ENCODE assay signal across 20 mouse cellular contexts in genomic region chr11:45831476-45832143, GRCm38 (mm10). TPM values are rescaled to one million over a fixed set of nuclear protein-coding genes. Genes with fewer than 3 reads are reported as not detected.
DNase-seq lines count a peak whose midpoint lies in the region; ATAC-seq lines count a peak whose summit lies in the region.
"Had no signal": no experiment of that assay in that cellular context is flagged by ENCODE, and none has a peak within 500 bp of the region (broad histone marks: within the 10 kb centered on the region; RNA-seq: fewer than 3 reads in every experiment).

No protein-coding gene starts in this region.

- H3K4me1 ChIP-seq in heart, embryonic 12.5 days (replicated peaks), result peaks cover 39% of the 10 kb centered on the region
- H3K4me1 ChIP-seq in limb, embryonic 13.5 days, result peaks cover 37% of the 10 kb centered on the region
- H3K4me1 ChIP-seq in limb, embryonic 10.5 days, result peaks cover 16% of the 10 kb centered on the region
- H3K4me1 ChIP-seq in embryonic facial prominence, embryonic 15.5 days, result peaks cover 18% of the 10 kb centered on the region
- H3K4me1 ChIP-seq: hindbrain, embryonic 15.5 days had no signal

- DNase-seq in heart, adult 18-20 months, result no peak
- DNase-seq in limb, embryonic 10.5 days (ENCODE audit: low spot score), result no peak
- peak; percentile 66 for DNase-seq in skeletal muscle tissue, adult 2 months (ENCODE audit: low read depth, low spot score)
- DNase-seq in right cerebral cortex, postnatal 4 days, result no peak
- no peak for DNase-seq in neural tube, embryonic 10.5 days (ENCODE audit: extremely low spot score, low spot score)
- DNase-seq: adrenal gland, adult 8-10 months; cerebellum, adult 9-10 months; kidney, adult 9 months; kidney, postnatal 25 days; midbrain, embryonic 14.5 days; spleen, adult 18-20 months; thymus, adult 2 months had no signal

- H3K27ac ChIP-seq in heart, embryonic 12.5 days (ENCODE audit: poor library complexity, severe bottlenecking), result peak overlapping the region; percentile 67; the same call in 1 of the 2 replicates
- H3K27ac ChIP-seq in limb, embryonic 13.5 days, result peak overlapping the region; percentile 76; the same call in 1 of the 2 replicates
- H3K27ac ChIP-seq in limb, embryonic 10.5 days, result no peak overlapping the region
- H3K27ac ChIP-seq in embryonic facial prominence, embryonic 15.5 days (replicated peaks), result peak overlapping the region; percentile 83
- H3K27ac ChIP-seq: forebrain, embryonic 10.5 days; hindbrain, embryonic 15.5 days; liver, embryonic 12.5 days had no signal

- H3K9me3 ChIP-seq in heart, embryonic 12.5 days (replicated peaks), result no peaks in the 10 kb centered on the region
- no peaks in the 10 kb centered on the region for H3K9me3 ChIP-seq in limb, embryonic 13.5 days
- H3K9me3 ChIP-seq in limb, embryonic 10.5 days (replicated peaks), result no peaks in the 10 kb centered on the region
- no peaks in the 10 kb centered on the region for H3K9me3 ChIP-seq in embryonic facial prominence, embryonic 15.5 days (replicated peaks)
- H3K9me3 ChIP-seq: hindbrain, embryonic 15.5 days; liver, embryonic 12.5 days had no signal

- H3K27me3 ChIP-seq in heart, embryonic 12.5 days (replicated peaks), result no peaks in the 10 kb centered on the region
- 0 out of 2 replicates have a peak, but pooled peaks cover 3% of the 10 kb centered on the region for H3K27me3 ChIP-seq in limb, embryonic 13.5 days
- no peaks in the 10 kb centered on the region for H3K27me3 ChIP-seq in limb, embryonic 10.5 days (ENCODE audit: low read depth, poor library complexity, severe bottlenecking)
- no peaks in the 10 kb centered on the region for H3K27me3 ChIP-seq in embryonic facial prominence, embryonic 15.5 days
- H3K27me3 ChIP-seq: hindbrain, embryonic 15.5 days; liver, embryonic 12.5 days; megakaryocyte, embryonic 14.5 days had no signal

- H3K4me3 ChIP-seq in heart, embryonic 12.5 days, result no peak overlapping the region
- H3K4me3 ChIP-seq in limb, embryonic 13.5 days, result no peak overlapping the region
- H3K4me3 ChIP-seq in limb, embryonic 10.5 days, result no peak overlapping the region
- H3K4me3 ChIP-seq in embryonic facial prominence, embryonic 15.5 days (replicated peaks), result no peak overlapping the region
- H3K4me3 ChIP-seq: forebrain, embryonic 10.5 days; hindbrain, embryonic 15.5 days; liver, embryonic 12.5 days; megakaryocyte, embryonic 14.5 days had no signal

- no peak for ATAC-seq in heart, embryonic 12.5 days (ENCODE audit: insufficient number of reproducible peaks, low FRiP score)
- ATAC-seq in limb, embryonic 13.5 days (ENCODE audit: low FRiP score, low read depth), result no peak
- 0 out of 2 replicates have a peak, but pooled peaks have one; percentile 40 for ATAC-seq in embryonic facial prominence, embryonic 15.5 days (ENCODE audit: insufficient number of reproducible peaks, low FRiP score, low TSS enrichment, low read depth)
- ATAC-seq: liver, embryonic 12.5 days had no signal

- WGBS in heart, embryonic 12.5 days, result 89% methylated on average over 15 of the region's 15 CpGs
- WGBS in limb, embryonic 13.5 days, result 79% methylated on average over 15 of the region's 15 CpGs
- 94% methylated on average over 15 of the region's 15 CpGs for WGBS in limb, embryonic 10.5 days
- 56% methylated on average over 15 of the region's 15 CpGs for WGBS in embryonic facial prominence, embryonic 15.5 days

- no peak overlapping the region for H3K4me2 ChIP-seq in heart, embryonic 12.5 days
- H3K4me2 ChIP-seq in limb, embryonic 13.5 days (replicated peaks), result peak overlapping the region; percentile 1; the same call in 1 of the 2 replicates
- no peak overlapping the region for H3K4me2 ChIP-seq in embryonic facial prominence, embryonic 15.5 days (replicated peaks)
- H3K4me2 ChIP-seq: hindbrain, embryonic 15.5 days; liver, embryonic 12.5 days; lung, embryonic 14.5 days had no signal

- H3K9ac ChIP-seq in heart, embryonic 12.5 days, result no peak overlapping the region
- no peak overlapping the region for H3K9ac ChIP-seq in limb, embryonic 13.5 days
- H3K9ac ChIP-seq in embryonic facial prominence, embryonic 15.5 days, result no peak overlapping the region
- H3K9ac ChIP-seq: hindbrain, embryonic 15.5 days; liver, embryonic 12.5 days; lung, embryonic 14.5 days had no signal

- no peaks in the 10 kb centered on the region for H3K36me3 ChIP-seq in heart, embryonic 12.5 days
- H3K36me3 ChIP-seq in limb, embryonic 13.5 days, result no peaks in the 10 kb centered on the region
- H3K36me3 ChIP-seq in limb, embryonic 10.5 days, result no peaks in the 10 kb centered on the region
- no peaks in the 10 kb centered on the region for H3K36me3 ChIP-seq in embryonic facial prominence, embryonic 15.5 days
- H3K36me3 ChIP-seq: forebrain, embryonic 10.5 days; hindbrain, embryonic 15.5 days; liver, embryonic 12.5 days had no signal

RNA-seq across cellular contexts. Expression of gene Clint1, which starts 20.2 kb away (rescaled TPM):
- 80.2 and 80.8 TPM in 2 replicates for polyA plus RNA-seq in heart, embryonic 12.5 days (2016; fragmentation: Nextera tagmentation; extraction: Ambion mirVana)
- total RNA-seq in heart, adult 18-20 months (2021), result 10 to 100 TPM; 46.7 to 47.9 TPM
- 85.1 and 86.7 TPM in 2 replicates for polyA plus RNA-seq in limb, embryonic 13.5 days (2015; fragmentation: Nextera tagmentation; extraction: Ambion mirVana)
- 73.0 and 81.5 TPM in 2 replicates for polyA plus RNA-seq in limb, embryonic 10.5 days (2016; fragmentation: Nextera tagmentation; extraction: Ambion mirVana)
- 82.3 and 87.6 TPM in 2 replicates for polyA plus RNA-seq in embryonic facial prominence, embryonic 15.5 days (2015; fragmentation: Nextera tagmentation; extraction: Ambion mirVana)
